Mouse (Mus musculus): ENCODE measurements around the gene Trim10.

Trim10 gene

GRCm38 (mm10) chr17:36909802-36910201, 40.4 kb downstream of the Trim10 start:
- in situ Hi-C loops (cut with MboI; ENCODE audit: low sequenced_read_pairs), result loop anchor here (25.0 kb wide), 1 partner anchor 302 kb away; the partner anchor contains the start of genes Olfr94, Olfr95 and Olfr96

DNA sequence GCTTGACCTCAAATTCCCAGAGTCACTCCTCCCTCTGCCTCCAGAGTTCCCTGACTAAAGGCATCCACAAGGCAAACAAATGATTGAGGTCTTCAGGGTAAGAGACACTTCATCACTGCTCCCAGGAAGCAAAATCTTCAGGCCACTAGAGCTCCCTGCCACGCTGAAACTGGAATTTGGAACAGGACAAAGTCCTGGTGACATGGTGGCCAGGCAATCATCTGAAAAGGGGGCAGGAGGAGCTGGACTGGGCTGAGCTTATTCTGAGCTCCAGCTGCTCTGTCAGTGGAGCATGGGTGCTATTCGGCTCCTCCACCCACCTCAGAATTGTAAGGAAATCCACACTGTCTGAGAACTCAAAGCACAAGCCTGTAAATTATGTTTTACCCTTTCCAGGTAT, 42.7 kb downstream of the Trim10 start:
- in situ Hi-C loops (cut with MboI; ENCODE audit: low sequenced_read_pairs), result loop anchor here (25.0 kb wide), 1 partner anchor 300 kb away; the partner anchor contains the start of genes Olfr94, Olfr95 and Olfr96

- in situ Hi-C loops (cut with MboI; ENCODE audit: low sequenced_read_pairs), result loop anchor here (25.0 kb wide), 1 partner anchor 298 kb away; the partner anchor contains the start of genes Olfr94, Olfr95 and Olfr96
These were observed 44.7 kb downstream of the Trim10 start for GRCm38 (mm10) chr17:36914108-36914507.

DNA sequence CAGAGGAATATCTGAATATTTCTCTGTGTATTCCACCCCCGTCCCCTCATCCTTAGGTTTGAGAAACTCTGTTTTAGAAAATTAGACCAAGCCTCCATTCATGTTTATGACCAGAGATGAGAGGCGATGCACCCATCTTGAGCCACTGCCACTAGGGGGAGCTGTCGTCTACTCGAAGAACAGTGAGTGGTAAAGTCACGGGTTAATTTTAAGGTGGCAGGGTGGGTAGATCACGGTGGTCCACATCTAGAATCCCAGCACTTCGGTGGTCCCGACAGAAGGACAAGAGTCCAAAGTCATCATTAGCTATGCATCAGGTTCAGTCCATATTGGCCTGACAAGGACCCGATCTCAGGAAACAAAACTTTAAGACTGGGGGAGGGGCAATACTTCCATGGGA, 45.7 kb downstream of the Trim10 start:
- in situ Hi-C loops (cut with MboI; ENCODE audit: low sequenced_read_pairs), result loop anchor here (25.0 kb wide), 1 partner anchor 297 kb away; the partner anchor contains the start of genes Olfr94, Olfr95 and Olfr96

DNA sequence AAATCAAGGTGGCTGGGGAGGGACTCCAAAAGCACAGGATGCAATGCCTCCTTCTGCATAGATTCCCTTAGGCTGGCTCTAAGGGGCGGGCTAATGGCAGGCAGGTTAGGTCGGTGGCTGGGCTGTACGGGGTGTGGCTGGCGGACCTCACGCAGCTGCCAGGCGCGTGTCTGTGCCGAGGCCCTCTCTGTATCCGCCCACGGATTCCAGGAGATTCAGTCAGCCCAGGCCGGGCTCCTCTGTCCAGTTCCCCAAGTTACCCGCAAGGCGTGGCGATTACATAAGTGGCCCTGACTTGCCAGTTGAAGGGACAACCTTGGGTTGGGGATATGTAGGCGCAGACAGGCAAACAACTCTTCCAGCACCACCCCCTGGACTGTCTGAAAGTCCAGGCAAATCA, 50.9 kb downstream of the Trim10 start:
- in situ Hi-C loops (cut with MboI; ENCODE audit: low sequenced_read_pairs), result loop anchor here (25.0 kb wide), 1 partner anchor 292 kb away; the partner anchor contains the start of genes Olfr94, Olfr95 and Olfr96

DNA sequence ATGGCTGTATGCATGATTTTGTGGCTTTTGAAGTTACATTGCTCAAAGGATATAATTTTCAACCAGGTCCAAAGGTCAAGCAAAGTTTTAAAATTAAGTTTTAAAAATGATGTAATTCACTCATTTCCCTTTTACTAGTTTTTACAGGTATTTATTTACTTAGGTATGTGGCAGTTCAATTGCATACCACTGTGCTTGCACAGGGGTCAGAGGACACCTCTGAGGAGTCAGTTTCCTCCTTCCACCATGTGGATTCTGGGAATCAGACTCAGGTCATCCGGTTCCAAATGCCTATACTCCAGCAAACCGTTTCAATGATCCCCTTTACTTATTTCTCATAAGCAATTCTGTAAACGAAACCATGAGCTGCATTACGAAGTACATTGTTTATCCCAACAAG, 53.3 kb downstream of the Trim10 start:
- in situ Hi-C loops (cut with MboI; ENCODE audit: low sequenced_read_pairs), result loop anchor here (25.0 kb wide), 1 partner anchor 290 kb away; the partner anchor contains the start of genes Olfr94, Olfr95 and Olfr96

GRCm38 (mm10) chr17:36923491-36923890, 54.1 kb downstream of the Trim10 start:
- in situ Hi-C loops (cut with MboI; ENCODE audit: low sequenced_read_pairs), result loop anchor here (25.0 kb wide), 1 partner anchor 289 kb away; the partner anchor contains the start of genes Olfr94, Olfr95 and Olfr96
